Mouse (Mus musculus) liver, embryonic 11.5 days (tissue): Measurements from ENCODE around the gene Rcbtb1. TPM values are rescaled to one million over a fixed set of nuclear protein-coding genes. Genes with fewer than 3 reads are reported as not detected.

Source experiments
- ATAC-seq: fragments of 200-750 bp; cut with Nextera tagmentation; replicated peaks from 2 replicates; pipeline ENCODE4 v1.8.0; 2017; ENCODE audit warnings: moderate number of reproducible peaks, mild to moderate bottlenecking, moderate TSS enrichment, moderate library complexity; ENCODE audit not compliant: low FRiP score
- DNase-seq: peaks from one replicate; pipeline ENCODE4 v3.0.0-alpha.2; 2017; ENCODE audit warnings: low spot score
- H3K27ac ChIP-seq: fragments of 300-500 bp; sonication (generic); 2 replicates; pipeline ENCODE4 v1.5.1; 2014; ENCODE audit warnings: mild to moderate bottlenecking, low read depth, low read length, control low read depth
- H3K27me3 ChIP-seq: fragments of 300-500 bp; sonication (generic); replicated peaks from 2 replicates; pipeline ENCODE4 v1.6.1; 2014; ENCODE audit warnings: low read length, mixed read lengths; ENCODE audit not compliant: control insufficient read depth, insufficient read depth
- H3K36me3 ChIP-seq: fragments of 300-500 bp; sonication (generic); 2 replicates; pipeline ENCODE4 v1.6.1; 2014; ENCODE audit warnings: mild to moderate bottlenecking, low read length, moderate library complexity, mixed read lengths; ENCODE audit not compliant: control insufficient read depth, insufficient read depth
- H3K4me1 ChIP-seq: fragments of 300-500 bp; sonication (generic); replicated peaks from 2 replicates; pipeline ENCODE4 v1.6.1; 2014; ENCODE audit warnings: low read length, mixed read lengths; ENCODE audit not compliant: control insufficient read depth, insufficient read depth
- H3K4me2 ChIP-seq: fragments of 300-500 bp; sonication (generic); 2 replicates; pipeline ENCODE4 v1.6.1; 2014; ENCODE audit warnings: mild to moderate bottlenecking, control low read depth, moderate library complexity
- H3K4me3 ChIP-seq: fragments of 300-500 bp; sonication (generic); 2 replicates; pipeline ENCODE4 v1.5.1; 2014; ENCODE audit warnings: low read depth, low read length, control low read depth
- H3K9ac ChIP-seq: fragments of 300-500 bp; sonication (generic); 2 replicates; pipeline ENCODE4 v1.6.1; 2014; ENCODE audit warnings: low read depth, low read length, control low read depth
- H3K9me3 ChIP-seq: fragments of 300-500 bp; sonication (generic); 2 replicates; pipeline ENCODE4 v1.6.1; 2016; ENCODE audit warnings: low read length, inconsistent platforms, mixed read lengths; ENCODE audit not compliant: control insufficient read depth
- WGBS: fragments of 180-500 bp; shearing (Covaris S2); extraction: QIAGEN DNeasy Blood & Tissue Kit; methylation state at CpG from one replicate; pipeline ENCODE4 v1.1.7; 2014; 5-methylcytosine and 5-hydroxymethylcytosine counted together
- polyA plus RNA-seq: library from polyadenylated mRNA; unstranded; fragments of >200 nt; fragmentation: Nextera tagmentation; extraction: Ambion mirVana; gene quantifications from 2 replicates; pipeline ENCODE4 v1.2.1, GENCODE M21; 2014

The Rcbtb1 gene
- 54.0 and 55.5 TPM in 2 replicates for polyA plus RNA-seq

- H3K36me3 ChIP-seq, result no peaks in the 10 kb centered on the region
- H3K9me3 ChIP-seq, result no peaks in the 10 kb centered on the region
- WGBS, result under 1% methylated on average over 83 of the region's 96 CpGs
- H3K4me1 ChIP-seq, result peaks cover 8% of the 10 kb centered on the region
- no peaks in the 10 kb centered on the region for H3K27me3 ChIP-seq
- DNase-seq (peak; percentile 92), ATAC-seq (peak; percentile 94)
- H3K27ac ChIP-seq, result peak within 1 kb of the TSS; percentile 97
- peak within 1 kb of the TSS; percentile 86 for H3K4me3 ChIP-seq
- peak within 1 kb of the TSS; percentile 77 for H3K4me2 ChIP-seq
- peak within 1 kb of the TSS; percentile 92 for H3K9ac ChIP-seq
Measured at GRCm38 (mm10) chr14:59200711-59201603, at the start of gene Rcbtb1. Rcbtb1 (plus strand) TSS chr14:59201209.

DNA sequence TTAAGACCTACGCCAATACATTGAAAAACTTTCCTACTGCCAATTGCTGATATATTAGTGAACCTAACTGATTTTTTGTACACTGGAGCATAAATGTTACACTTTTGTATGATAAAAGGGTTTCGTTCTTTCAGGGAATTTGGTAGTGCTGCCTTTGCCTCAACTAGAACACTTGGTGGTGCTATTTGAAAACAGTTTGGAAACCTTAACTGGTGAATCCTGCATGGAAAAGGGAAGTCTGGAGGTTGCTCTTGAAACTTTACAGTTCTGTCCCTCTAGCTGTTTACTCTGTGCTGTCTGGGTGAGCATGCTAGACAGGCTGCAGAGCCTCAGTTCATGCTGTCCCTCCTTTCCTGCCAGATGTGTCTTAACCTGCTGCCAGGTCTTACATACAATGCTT, 45.4 kb upstream of the Rcbtb1 start:
- no peaks in the 10 kb centered on the region for H3K36me3 ChIP-seq
- H3K4me2 ChIP-seq, result no peak overlapping the region
- no peaks in the 10 kb centered on the region for H3K9me3 ChIP-seq
- DNase-seq (no peak), ATAC-seq (no peak)
- H3K27me3 ChIP-seq, result no peaks in the 10 kb centered on the region
- no peak overlapping the region for H3K9ac ChIP-seq
- no peak overlapping the region for H3K4me3 ChIP-seq
- H3K27ac ChIP-seq, result no peak overlapping the region
- H3K4me1 ChIP-seq, result no peaks in the 10 kb centered on the region
- WGBS, result 75% methylated on average over 2 of the region's 2 CpGs

DNA sequence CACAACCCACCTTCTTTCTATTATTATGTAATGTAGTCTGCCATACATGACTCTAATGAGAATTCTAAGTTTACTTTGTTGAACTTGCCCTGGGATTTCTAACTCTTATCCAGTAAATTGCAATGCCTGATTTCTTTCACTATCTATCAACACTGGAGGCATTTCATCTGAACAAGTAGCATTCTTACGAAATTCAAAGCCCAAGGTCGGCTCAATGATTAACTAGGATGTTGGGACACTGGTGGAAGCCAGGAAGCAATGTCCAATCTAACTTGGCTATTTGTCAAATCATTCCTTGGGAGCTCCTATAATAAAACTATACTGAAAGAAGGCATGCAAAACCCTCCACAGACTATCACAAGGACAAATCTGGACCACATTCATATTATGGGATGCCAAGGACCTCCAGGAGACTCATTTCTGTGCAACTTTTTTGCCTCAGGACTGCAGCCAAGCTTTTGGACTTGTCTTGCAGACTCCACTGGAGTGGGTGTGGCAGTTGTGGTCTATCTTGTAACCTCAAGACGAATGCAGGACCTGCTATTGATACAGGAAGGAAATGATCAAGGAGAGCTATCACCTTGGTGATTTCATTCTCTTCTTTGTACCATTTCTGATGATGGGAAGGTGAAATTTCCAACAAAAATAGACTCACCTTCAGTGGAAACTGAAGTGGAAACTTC, 43.9 kb upstream of the Rcbtb1 start:
- no peaks in the 10 kb centered on the region for H3K27me3 ChIP-seq
- H3K36me3 ChIP-seq, result no peaks in the 10 kb centered on the region
- H3K4me2 ChIP-seq, result no peak overlapping the region
- WGBS, result 51% methylated on average over 3 of the region's 3 CpGs
- H3K4me1 ChIP-seq, result no peaks in the 10 kb centered on the region
- no peak for DNase-seq
- ATAC-seq, result no peak
- no peaks in the 10 kb centered on the region for H3K9me3 ChIP-seq
- H3K9ac ChIP-seq, result no peak overlapping the region
- no peak overlapping the region for H3K4me3 ChIP-seq
- H3K27ac ChIP-seq, result no peak overlapping the region

GRCm38 (mm10) chr14:59178649-59179048, 22.4 kb upstream of the Rcbtb1 start, which contains the start of gene Gm5142:
Gm5142 (minus strand) TSS chr14:59178749.
- WGBS, result 83% methylated on average over 3 of the region's 3 CpGs
- H3K4me1 ChIP-seq, result no peaks in the 10 kb centered on the region
- no peak within 1 kb of the TSS for H3K27ac ChIP-seq
- no peaks in the 10 kb centered on the region for H3K36me3 ChIP-seq
- no peaks in the 10 kb centered on the region for H3K27me3 ChIP-seq
- no peak within 1 kb of the TSS for H3K9ac ChIP-seq
- H3K9me3 ChIP-seq, result no peaks in the 10 kb centered on the region
- ATAC-seq (no peak), DNase-seq (no peak)
- H3K4me3 ChIP-seq, result no peak within 1 kb of the TSS
- no peak within 1 kb of the TSS for H3K4me2 ChIP-seq

- no peak for DNase-seq
- Histone ChIP-seq H3K27me3 (no peaks in the 10 kb centered on the region), H3K4me1 (no peaks in the 10 kb centered on the region), H3K36me3 (no peaks in the 10 kb centered on the region), H3K9me3 (no peaks in the 10 kb centered on the region), H3K4me2 (no peak overlapping the region), H3K9ac (no peak overlapping the region), H3K27ac (no peak overlapping the region), H3K4me3 (no peak overlapping the region)
- 54% methylated on average over 2 of the region's 2 CpGs for WGBS
- no peak for ATAC-seq
Measured at GRCm38 (mm10) chr14:59182732-59183131, 18.3 kb upstream of the Rcbtb1 start.

DNA sequence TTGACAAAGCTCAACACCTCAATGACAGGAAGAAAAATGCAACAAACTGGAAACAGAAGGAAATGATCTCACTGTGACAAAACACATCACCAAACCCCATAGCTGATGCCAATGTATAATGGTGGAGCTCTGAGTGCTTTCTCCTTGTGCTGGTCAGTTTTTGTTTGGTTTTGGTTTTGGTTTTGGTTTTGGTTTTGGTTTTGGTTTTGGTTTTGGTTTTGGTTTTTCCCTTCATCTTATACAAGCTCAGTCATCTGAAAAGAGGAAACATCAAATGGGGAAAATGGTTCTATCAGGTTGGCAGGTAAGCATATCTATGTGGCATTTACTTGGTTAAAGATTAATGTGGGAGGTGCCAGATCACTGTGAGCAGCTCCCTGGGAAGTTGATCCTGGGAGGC, 15.5 kb upstream of the Rcbtb1 start:
- H3K9ac ChIP-seq, result no peak overlapping the region
- no peak overlapping the region for H3K27ac ChIP-seq
- no peak overlapping the region for H3K4me3 ChIP-seq
- H3K4me1 ChIP-seq, result no peaks in the 10 kb centered on the region
- no peak overlapping the region for H3K4me2 ChIP-seq
- no peaks in the 10 kb centered on the region for H3K9me3 ChIP-seq
- no peaks in the 10 kb centered on the region for H3K27me3 ChIP-seq
- H3K36me3 ChIP-seq, result no peaks in the 10 kb centered on the region
- no peak for DNase-seq
- ATAC-seq, result no peak

GRCm38 (mm10) chr14:59186121-59186520, 14.9 kb upstream of the Rcbtb1 start:
- H3K36me3 ChIP-seq, result no peaks in the 10 kb centered on the region
- 85% methylated on average over 2 of the region's 2 CpGs for WGBS
- ATAC-seq (no peak), DNase-seq (no peak)
- no peak overlapping the region for H3K4me2 ChIP-seq
- H3K27ac ChIP-seq, result no peak overlapping the region
- no peak overlapping the region for H3K9ac ChIP-seq
- H3K4me3 ChIP-seq, result no peak overlapping the region
- H3K9me3 ChIP-seq, result no peaks in the 10 kb centered on the region
- no peaks in the 10 kb centered on the region for H3K27me3 ChIP-seq
- H3K4me1 ChIP-seq, result no peaks in the 10 kb centered on the region

GRCm38 (mm10) chr14:59201604-59202215, 701 bp downstream of the Rcbtb1 start:
- no peaks in the 10 kb centered on the region for H3K36me3 ChIP-seq
- H3K27me3 ChIP-seq, result no peaks in the 10 kb centered on the region
- peak overlapping the region; percentile 86 for H3K4me3 ChIP-seq
- H3K9me3 ChIP-seq, result no peaks in the 10 kb centered on the region
- 3% methylated on average over 21 of the region's 21 CpGs for WGBS
- no peak for DNase-seq
- peaks cover 8% of the 10 kb centered on the region for H3K4me1 ChIP-seq
- H3K27ac ChIP-seq, result peak overlapping the region; percentile 97
- peak overlapping the region; percentile 77 for H3K4me2 ChIP-seq
- peak overlapping the region; percentile 92 for H3K9ac ChIP-seq
- ATAC-seq, result 0 out of 2 replicates have a peak, but pooled peaks have one; percentile 3
